ENCODE assay signal across 9 mouse cellular contexts in the genomic region with DNA sequence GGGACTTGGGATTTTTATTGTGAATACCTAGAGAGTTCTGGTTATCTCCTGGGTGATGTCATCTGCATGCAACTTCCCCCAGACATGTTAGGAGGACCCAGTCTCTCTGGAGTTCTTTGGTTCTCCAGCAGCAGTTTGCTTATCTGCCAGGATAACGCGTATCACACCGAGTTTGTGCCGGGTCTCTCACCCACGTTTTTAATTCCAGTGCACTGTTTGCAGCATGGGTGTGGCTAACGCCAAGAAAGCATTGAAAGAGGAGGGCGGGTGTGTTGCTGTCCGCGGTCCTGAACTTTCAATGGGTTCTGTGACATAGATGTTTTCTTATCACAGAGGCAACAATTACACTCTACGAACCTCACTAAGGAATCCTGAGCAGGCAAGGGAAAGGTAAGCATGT. TPM values are rescaled to one million over a fixed set of nuclear protein-coding genes. Genes with fewer than 3 reads are reported as not detected.
DNase-seq lines count a peak whose midpoint lies in the region; TF ChIP-seq lines count a peak whose summit lies in the region.
"Had no signal": no experiment of that assay in that cellular context is flagged by ENCODE, and none has a peak within 500 bp of the region (broad histone marks: within the 10 kb centered on the region; RNA-seq: fewer than 3 reads in every experiment).

No protein-coding gene starts in this region.

- H3K4me3 ChIP-seq in gastrocnemius, adult 2 months = no peak overlapping the region
- H3K4me3 ChIP-seq: heart, embryonic 15.5 days had no signal

- intact Hi-C loops in gastrocnemius, adult 2 months (cut with DNase I) = no loop called here

- no peak for TF ChIP-seq CTCF in gastrocnemius, adult 2 months (IDR thresholded peaks at IDR 0.05)

- no peak overlapping the region for H3K27ac ChIP-seq in gastrocnemius, adult 2 months
- H3K27ac ChIP-seq: heart, embryonic 15.5 days had no signal

- peak; percentile 30 for DNase-seq in gastrocnemius, adult 2 months
- no peak for DNase-seq in gastrocnemius, adult 18-20 months (ENCODE audit: low spot score)
- DNase-seq in B cell, adult 2 months = peak; percentile 58 to 59
- DNase-seq in c-Kit-positive CD71-positive TER-119-negative erythroid progenitor cells, embryonic 14.5 days (ENCODE audit: low read depth) = peak; percentile 63
- peak; percentile 88 to 90 for DNase-seq in kidney, postnatal 4 days
- DNase-seq in ovary, postnatal 36 days (ENCODE audit: low spot score) = peak; percentile 57
- no peak for DNase-seq in left cerebral cortex, adult 11 months (ENCODE audit: low spot score)
- DNase-seq in cerebellum, adult 11 months = no peak

RNA-seq across cellular contexts. Expression of gene Rnf38, which starts 26.7 kb away (rescaled TPM):
- total RNA-seq in gastrocnemius, adult 2 months (2021) = 10 to 100 TPM; 12.3 to 15.9 TPM
- 10 to 100 TPM; 12.3 to 17.1 TPM for total RNA-seq in gastrocnemius, adult 18-20 months (2021)

RNA-seq across cellular contexts. Expression of gene Melk, which starts 40.4 kb away (rescaled TPM):
- not detected for total RNA-seq in gastrocnemius, adult 2 months (2021)
- not detected for total RNA-seq in gastrocnemius, adult 18-20 months (2021)

Comparison
In these comparisons a context has a peak if more than half of its experiments do, and no peak if none do; other contexts are left out.
1. DNase-seq: peak in gastrocnemius, adult 2 months (single experiment), B cell, adult 2 months (2 of 2), c-Kit-positive CD71-positive TER-119-negative erythroid progenitor cells, embryonic 14.5 days (single experiment), kidney, postnatal 4 days (2 of 2) and ovary, postnatal 36 days (single experiment); none in gastrocnemius, adult 18-20 months (single experiment), left cerebral cortex, adult 11 months (single experiment) and cerebellum, adult 11 months (single experiment).